ENCODE assay signal across 8 mouse cellular contexts in genomic region chr12:69424971-69425370, GRCm38 (mm10). TPM values are rescaled to one million over a fixed set of nuclear protein-coding genes. Genes with fewer than 3 reads are reported as not detected.
DNase-seq lines count a peak whose midpoint lies in the region; ATAC-seq lines count a peak whose summit lies in the region.

No protein-coding gene starts in this region.

- H3K4me3 ChIP-seq in hindbrain, embryonic 11.5 days (ENCODE audit: low read depth, low read length) = no peak overlapping the region
- H3K4me3 ChIP-seq in hindbrain, embryonic 16.5 days (ENCODE audit: low read length) = no peak overlapping the region
- no peak overlapping the region for H3K4me3 ChIP-seq in kidney, embryonic 14.5 days (ENCODE audit: low read length)
- no peak overlapping the region for H3K4me3 ChIP-seq in neural tube, embryonic 11.5 days (ENCODE audit: low read depth, low read length)

- 58% methylated on average over 14 of the region's 14 CpGs for WGBS in hindbrain, embryonic 11.5 days
- WGBS in hindbrain, embryonic 16.5 days = 54% methylated on average over 14 of the region's 14 CpGs
- WGBS in kidney, embryonic 14.5 days = 63% methylated on average over 14 of the region's 14 CpGs
- 61% methylated on average over 14 of the region's 14 CpGs for WGBS in neural tube, embryonic 11.5 days

- H3K27ac ChIP-seq in hindbrain, embryonic 11.5 days (ENCODE audit: low read depth, low read length) = no peak overlapping the region
- H3K27ac ChIP-seq in hindbrain, embryonic 16.5 days (ENCODE audit: low read depth, low read length) = no peak overlapping the region
- H3K27ac ChIP-seq in kidney, embryonic 14.5 days (ENCODE audit: low read depth, low read length) = peak overlapping the region; percentile 67; the same call in 1 of the 2 replicates
- H3K27ac ChIP-seq in neural tube, embryonic 11.5 days (ENCODE audit: low read depth, low read length) = no peak overlapping the region

- H3K9ac ChIP-seq in hindbrain, embryonic 11.5 days (ENCODE audit: low read depth, low read length) = no peak overlapping the region
- no peak overlapping the region for H3K9ac ChIP-seq in hindbrain, embryonic 16.5 days (ENCODE audit: low read depth, low read length)
- H3K9ac ChIP-seq in kidney, embryonic 14.5 days (ENCODE audit: low read depth, low read length) = no peak overlapping the region
- no peak overlapping the region for H3K9ac ChIP-seq in neural tube, embryonic 11.5 days (ENCODE audit: low read length)

- no peaks in the 10 kb centered on the region for H3K27me3 ChIP-seq in hindbrain, embryonic 11.5 days (ENCODE audit: control insufficient read depth, insufficient read depth, low read length)
- no peaks in the 10 kb centered on the region for H3K27me3 ChIP-seq in hindbrain, embryonic 16.5 days (replicated peaks; ENCODE audit: control insufficient read depth, insufficient read depth, low read length)
- no peaks in the 10 kb centered on the region for H3K27me3 ChIP-seq in kidney, embryonic 14.5 days (ENCODE audit: control insufficient read depth, insufficient read depth, low read length)
- no peaks in the 10 kb centered on the region for H3K27me3 ChIP-seq in neural tube, embryonic 11.5 days (ENCODE audit: control insufficient read depth, insufficient read depth, low read length)

- ATAC-seq in hindbrain, embryonic 11.5 days (ENCODE audit: low FRiP score) = no peak
- no peak for ATAC-seq in hindbrain, embryonic 16.5 days
- ATAC-seq in kidney, embryonic 14.5 days (ENCODE audit: low FRiP score, low TSS enrichment) = peak; percentile 51
- ATAC-seq in neural tube, embryonic 11.5 days (ENCODE audit: insufficient read depth, low FRiP score, low TSS enrichment) = no peak
- no peak for ATAC-seq in monocyte, adult 5-6 weeks (replicated peaks; ENCODE audit: insufficient number of reproducible peaks, low FRiP score, low TSS enrichment, poor library complexity, severe bottlenecking)

- DNase-seq in hindbrain, embryonic 11.5 days (ENCODE audit: low spot score) = peak; percentile 47
- DNase-seq in embryo, embryonic 9.5 days (ENCODE audit: extremely low spot score) = peak; percentile 61
- peak; percentile 45 for DNase-seq in neural tube, embryonic 11.5 days (ENCODE audit: low spot score)
- DNase-seq in ovary, postnatal 36 days (ENCODE audit: low spot score) = no peak
- no peak for DNase-seq in right cerebral cortex, adult 2 months (ENCODE audit: low spot score in 2 of 2)

- H3K4me2 ChIP-seq in hindbrain, embryonic 11.5 days (replicated peaks; ENCODE audit: low read depth, low read length) = no peak overlapping the region
- no peak overlapping the region for H3K4me2 ChIP-seq in hindbrain, embryonic 16.5 days (ENCODE audit: low read length)
- H3K4me2 ChIP-seq in kidney, embryonic 14.5 days (replicated peaks; ENCODE audit: low read depth, low read length) = no peak overlapping the region
- H3K4me2 ChIP-seq in neural tube, embryonic 11.5 days (ENCODE audit: low read depth) = no peak overlapping the region

- H3K9me3 ChIP-seq in hindbrain, embryonic 11.5 days (ENCODE audit: control insufficient read depth, low read length) = no peaks in the 10 kb centered on the region
- peaks cover 3% of the 10 kb centered on the region; the same call in 1 of the 2 replicates for H3K9me3 ChIP-seq in hindbrain, embryonic 16.5 days (ENCODE audit: control insufficient read depth, low read length)
- no peaks in the 10 kb centered on the region for H3K9me3 ChIP-seq in kidney, embryonic 14.5 days (ENCODE audit: control insufficient read depth, low read length)
- H3K9me3 ChIP-seq in neural tube, embryonic 11.5 days (ENCODE audit: control insufficient read depth, low read length) = no peaks in the 10 kb centered on the region

- H3K36me3 ChIP-seq in hindbrain, embryonic 11.5 days (ENCODE audit: control insufficient read depth, insufficient read depth, low read length) = no peaks in the 10 kb centered on the region
- no peaks in the 10 kb centered on the region for H3K36me3 ChIP-seq in hindbrain, embryonic 16.5 days (ENCODE audit: control insufficient read depth, insufficient read depth, low read length)
- no peaks in the 10 kb centered on the region for H3K36me3 ChIP-seq in kidney, embryonic 14.5 days (ENCODE audit: control insufficient read depth, insufficient read depth, low read length)
- no peaks in the 10 kb centered on the region for H3K36me3 ChIP-seq in neural tube, embryonic 11.5 days (ENCODE audit: control insufficient read depth, insufficient read depth, low read length)

- H3K4me1 ChIP-seq in hindbrain, embryonic 11.5 days (replicated peaks; ENCODE audit: control insufficient read depth, insufficient read depth, low read length) = no peaks in the 10 kb centered on the region
- H3K4me1 ChIP-seq in hindbrain, embryonic 16.5 days (ENCODE audit: control insufficient read depth, insufficient read depth, low read depth, low read length) = no peaks in the 10 kb centered on the region
- peaks cover 10% of the 10 kb centered on the region; the same call in 1 of the 2 replicates for H3K4me1 ChIP-seq in kidney, embryonic 14.5 days (ENCODE audit: control insufficient read depth, insufficient read depth, low read length)
- H3K4me1 ChIP-seq in neural tube, embryonic 11.5 days (ENCODE audit: control insufficient read depth, insufficient read depth, low read length) = 0 out of 2 replicates have a peak, but pooled peaks cover 3% of the 10 kb centered on the region

RNA-seq across cellular contexts. Expression of gene Gm9887, which starts 52.7 kb away (rescaled TPM):
- 1.3 and 2.2 TPM in 2 replicates for polyA plus RNA-seq in hindbrain, embryonic 11.5 days (2014; fragmentation: Nextera tagmentation; extraction: Ambion mirVana)
- 0.56 and 0.66 TPM in 2 replicates for polyA plus RNA-seq in hindbrain, embryonic 16.5 days (2015; fragmentation: Nextera tagmentation; extraction: Ambion mirVana)
- polyA plus RNA-seq in kidney, embryonic 14.5 days (2014; fragmentation: Nextera tagmentation; extraction: Ambion mirVana) = 1.3 and 2.9 TPM in 2 replicates
- polyA plus RNA-seq in neural tube, embryonic 11.5 days (2014; fragmentation: Nextera tagmentation; extraction: Ambion mirVana) = 1.4 and 1.6 TPM in 2 replicates
- not detected in 3 replicates for total RNA-seq in monocyte, adult 5-6 weeks (2017)

RNA-seq across cellular contexts. Expression of gene Arf6, which starts 53.0 kb away (rescaled TPM):
- 47.4 and 49.9 TPM in 2 replicates for polyA plus RNA-seq in hindbrain, embryonic 11.5 days (2014; fragmentation: Nextera tagmentation; extraction: Ambion mirVana)
- 20.7 and 21.8 TPM in 2 replicates for polyA plus RNA-seq in hindbrain, embryonic 16.5 days (2015; fragmentation: Nextera tagmentation; extraction: Ambion mirVana)
- 59.7 and 75.0 TPM in 2 replicates for polyA plus RNA-seq in kidney, embryonic 14.5 days (2014; fragmentation: Nextera tagmentation; extraction: Ambion mirVana)
- 52.4 and 55.8 TPM in 2 replicates for polyA plus RNA-seq in neural tube, embryonic 11.5 days (2014; fragmentation: Nextera tagmentation; extraction: Ambion mirVana)
- 213 to 230 TPM (median 223 TPM) in 3 replicates for total RNA-seq in monocyte, adult 5-6 weeks (2017)

Comparison
In these comparisons a context has a peak if more than half of its experiments do, and no peak if none do; other contexts are left out.
1. DNase-seq: peak in hindbrain, embryonic 11.5 days (single experiment), embryo, embryonic 9.5 days (single experiment) and neural tube, embryonic 11.5 days (single experiment); none in ovary, postnatal 36 days (single experiment) and right cerebral cortex, adult 2 months (0 of 2).